Mouse (Mus musculus) stomach, embryonic 14.5 days (tissue): ENCODE measurements at regions not wholly inside any gene's neighbourhood (a gene's known extent, or its start where the extent isn't known, plus 50 kb on each side); places are given as distances from the start of the nearest gene placed in this dataset.

ENCODE experiments used
- ATAC-seq: fragments of 200-750 bp; cut with Nextera tagmentation; 2 replicates; pipeline ENCODE4 v1.8.0; 2017; ENCODE audit warnings: low read depth, moderate TSS enrichment; ENCODE audit not compliant: insufficient number of reproducible peaks, insufficient read depth, low FRiP score
- H3K27ac ChIP-seq: fragments of 300-500 bp; sonication (generic); 2 replicates; pipeline ENCODE4 v1.5.1; 2014; ENCODE audit warnings: mild to moderate bottlenecking, low read length, moderate library complexity, mixed read lengths
- H3K27me3 ChIP-seq: fragments of 300-500 bp; sonication (generic); 2 replicates; pipeline ENCODE4 v1.6.1; 2014; ENCODE audit warnings: low read length, control low read depth, mixed read lengths; ENCODE audit not compliant: control insufficient read depth, insufficient read depth
- H3K36me3 ChIP-seq: fragments of 300-500 bp; sonication (generic); 2 replicates; pipeline ENCODE4 v1.6.1; 2014; ENCODE audit warnings: mild to moderate bottlenecking, control low read depth, low read length, moderate library complexity, mixed read lengths; ENCODE audit not compliant: control insufficient read depth, insufficient read depth
- H3K4me1 ChIP-seq: fragments of 300-500 bp; sonication (generic); 2 replicates; pipeline ENCODE4 v1.6.1; 2014; ENCODE audit warnings: low read length, control low read depth, mixed read lengths; ENCODE audit not compliant: control insufficient read depth, insufficient read depth
- H3K4me2 ChIP-seq: fragments of 300-500 bp; sonication (generic); replicated peaks from 2 replicates; pipeline ENCODE4 v1.6.1; 2014; ENCODE audit warnings: low read depth, low read length, control low read depth
- H3K4me3 ChIP-seq: fragments of 300-500 bp; sonication (generic); 2 replicates; pipeline ENCODE4 v1.5.1; 2014; ENCODE audit warnings: low read depth, low read length, control low read depth
- H3K9ac ChIP-seq: fragments of 300-500 bp; sonication (generic); replicated peaks from 2 replicates; pipeline ENCODE4 v1.6.1; 2014; ENCODE audit warnings: low read depth, mild to moderate bottlenecking, control low read depth, low read length, moderate library complexity, mixed read lengths
- H3K9me3 ChIP-seq: fragments of 300-500 bp; sonication (generic); 2 replicates; pipeline ENCODE4 v1.6.1; 2016; ENCODE audit warnings: low read depth, low read length, control low read depth; ENCODE audit not compliant: control insufficient read depth
- WGBS: fragments of 180-500 bp; shearing (Covaris S2); extraction: QIAGEN DNeasy Blood & Tissue Kit; methylation state at CpG from one replicate; pipeline ENCODE4 v1.1.7; 2014; 5-methylcytosine and 5-hydroxymethylcytosine counted together

GRCm38 (mm10) chr12:64736008-64736663 is 181.6 kb upstream of the Gm527 start:
- Histone ChIP-seq H3K9me3 (no peaks in the 10 kb centered on the region), H3K4me2 (no peak overlapping the region), H3K27me3 (no peaks in the 10 kb centered on the region), H3K9ac (no peak overlapping the region), H3K27ac (no peak overlapping the region), H3K36me3 (no peaks in the 10 kb centered on the region), H3K4me1 (no peaks in the 10 kb centered on the region), H3K4me3 (no peak overlapping the region)
- WGBS, result 68% methylated on average over 1 of the region's 1 CpGs
- no peak for ATAC-seq

GRCm38 (mm10) chr12:64703419-64703818 is 214.3 kb upstream of the Gm527 start:
- Histone ChIP-seq H3K9ac (no peak overlapping the region), H3K4me1 (no peaks in the 10 kb centered on the region), H3K4me3 (no peak overlapping the region), H3K36me3 (no peaks in the 10 kb centered on the region), H3K9me3 (no peaks in the 10 kb centered on the region), H3K27ac (no peak overlapping the region), H3K27me3 (no peaks in the 10 kb centered on the region), H3K4me2 (no peak overlapping the region)
- 91% methylated on average over 5 of the region's 5 CpGs for WGBS
- ATAC-seq, result no peak

GRCm38 (mm10) chr12:64701066-64701465 is 216.6 kb upstream of the Gm527 start:
- ATAC-seq, result no peak
- H3K4me3 ChIP-seq, result no peak overlapping the region
- H3K4me2 ChIP-seq, result no peak overlapping the region
- 70% methylated on average over 3 of the region's 3 CpGs for WGBS
- no peaks in the 10 kb centered on the region for H3K9me3 ChIP-seq
- no peaks in the 10 kb centered on the region for H3K36me3 ChIP-seq
- H3K27me3 ChIP-seq, result no peaks in the 10 kb centered on the region
- H3K4me1 ChIP-seq, result no peaks in the 10 kb centered on the region
- no peak overlapping the region for H3K27ac ChIP-seq
- no peak overlapping the region for H3K9ac ChIP-seq

- H3K9ac ChIP-seq, result no peak overlapping the region
These were observed 220.9 kb upstream of the Fscb start for GRCm38 (mm10) chr12:64695343-64695742.

GRCm38 (mm10) chr12:64692196-64693169 is 218.0 kb upstream of the Fscb start:
- no peaks in the 10 kb centered on the region for H3K9me3 ChIP-seq
- no peaks in the 10 kb centered on the region for H3K4me1 ChIP-seq
- peak; percentile 72; the same call in 1 of the 2 replicates for ATAC-seq
- no peak overlapping the region for H3K4me2 ChIP-seq
- WGBS, result 25% methylated on average over 10 of the region's 10 CpGs
- no peak overlapping the region for H3K9ac ChIP-seq
- no peak overlapping the region for H3K27ac ChIP-seq
- H3K27me3 ChIP-seq, result no peaks in the 10 kb centered on the region
- no peak overlapping the region for H3K4me3 ChIP-seq
- H3K36me3 ChIP-seq, result no peaks in the 10 kb centered on the region

More at GRCm38 (mm10) chr12:64695343-64695742, 220.9 kb upstream of the Fscb start:
- H3K27me3 ChIP-seq, result no peaks in the 10 kb centered on the region
- no peak overlapping the region for H3K27ac ChIP-seq
- no peaks in the 10 kb centered on the region for H3K36me3 ChIP-seq
- no peaks in the 10 kb centered on the region for H3K4me1 ChIP-seq
- ATAC-seq, result no peak
- 50% methylated on average over 1 of the region's 1 CpGs for WGBS
- no peaks in the 10 kb centered on the region for H3K9me3 ChIP-seq
- no peak overlapping the region for H3K4me3 ChIP-seq
- H3K4me2 ChIP-seq, result no peak overlapping the region

GRCm38 (mm10) chr12:64689642-64690041 is 215.2 kb upstream of the Fscb start:
- Histone ChIP-seq H3K27ac (no peak overlapping the region), H3K9me3 (no peaks in the 10 kb centered on the region), H3K9ac (no peak overlapping the region), H3K4me1 (no peaks in the 10 kb centered on the region), H3K27me3 (no peaks in the 10 kb centered on the region), H3K4me2 (no peak overlapping the region), H3K4me3 (no peak overlapping the region), H3K36me3 (no peaks in the 10 kb centered on the region)
- no peak for ATAC-seq

- H3K9me3 ChIP-seq, result no peaks in the 10 kb centered on the region
- no peaks in the 10 kb centered on the region for H3K36me3 ChIP-seq
- no peak overlapping the region for H3K4me2 ChIP-seq
- WGBS, result 72% methylated on average over 1 of the region's 1 CpGs
- ATAC-seq, result no peak
- no peak overlapping the region for H3K27ac ChIP-seq
- H3K27me3 ChIP-seq, result no peaks in the 10 kb centered on the region
- H3K4me3 ChIP-seq, result no peak overlapping the region
- H3K4me1 ChIP-seq, result no peaks in the 10 kb centered on the region
- no peak overlapping the region for H3K9ac ChIP-seq
These were observed 214.1 kb upstream of the Fscb start for GRCm38 (mm10) chr12:64688618-64689017.

GRCm38 (mm10) chr12:64640864-64641416 is 166.4 kb upstream of the Fscb start:
- Histone ChIP-seq H3K4me2 (no peak overlapping the region), H3K36me3 (no peaks in the 10 kb centered on the region), H3K4me3 (no peak overlapping the region), H3K9ac (no peak overlapping the region), H3K9me3 (no peaks in the 10 kb centered on the region), H3K4me1 (no peaks in the 10 kb centered on the region), H3K27ac (no peak overlapping the region), H3K27me3 (no peaks in the 10 kb centered on the region)
- WGBS, result 24% methylated on average over 1 of the region's 1 CpGs
- ATAC-seq, result no peak
